Mouse (Mus musculus) liver, embryonic 14.5 days (tissue): ENCODE measurements around the gene Slc22a14. TPM values are rescaled to one million over a fixed set of nuclear protein-coding genes. Genes with fewer than 3 reads are reported as not detected.
A peak's percentile ranks its signal among the peaks of the same experiment; 100 is the strongest.

Experiments
- ATAC-seq: fragments of 200-750 bp; cut with Nextera tagmentation; 2 replicates; pipeline ENCODE4 v1.8.0; 2017; ENCODE audit warnings: moderate number of reproducible peaks, mild to moderate bottlenecking, moderate library complexity; ENCODE audit not compliant: insufficient read depth
- DNase-seq, 3 experiments: peaks; one replicate each; pipeline ENCODE4 v3.0.0-alpha.2; 2012 to 2013; ENCODE audit warnings: low read depth in 3 of 3, low spot score in 3 of 3
- H3K27ac ChIP-seq: fragments of 300-500 bp; sonication (generic); 2 replicates; pipeline ENCODE4 v1.5.1; 2014; ENCODE audit warnings: moderate library complexity, mild to moderate bottlenecking, control low read depth, inconsistent platforms
- H3K27me3 ChIP-seq: fragments of 300-500 bp; sonication (generic); 2 replicates; pipeline ENCODE4 v1.6.1; 2014; ENCODE audit warnings: mild to moderate bottlenecking, low read length, moderate library complexity; ENCODE audit not compliant: control insufficient read depth, insufficient read depth
- H3K36me3 ChIP-seq: fragments of 300-500 bp; sonication (generic); replicated peaks from 2 replicates; pipeline ENCODE4 v1.6.1; 2014; ENCODE audit warnings: low read depth; ENCODE audit not compliant: control insufficient read depth, insufficient read depth
- H3K4me1 ChIP-seq, 2 experiments: fragments of 200-500 bp in 1 of 2; fragments of 300-500 bp in 1 of 2; sonication (generic) in 1 of 2; replicated peaks; 2 replicates each; pipeline ENCODE4 v1.6.1; 2012 to 2014; ENCODE audit warnings: antibody characterized with exemption in 1 of 2, inconsistent platforms in 1 of 2, low read length in 1 of 2; ENCODE audit not compliant: control insufficient read depth in 2 of 2, insufficient read depth in 2 of 2
- H3K4me2 ChIP-seq: fragments of 300-500 bp; sonication (generic); 2 replicates; pipeline ENCODE4 v1.6.1; 2014; ENCODE audit warnings: low read depth, mild to moderate bottlenecking, control low read depth, moderate library complexity
- H3K4me3 ChIP-seq, 2 experiments: fragments of 200-500 bp in 1 of 2; fragments of 300-500 bp in 1 of 2; sonication (generic) in 1 of 2; 2 replicates each; pipeline ENCODE4 v1.5.1; 2012 to 2014; ENCODE audit warnings: low read depth in 2 of 2, low read length in 2 of 2, mild to moderate bottlenecking in 2 of 2, control low read depth in 1 of 2, inconsistent platforms in 1 of 2, moderate library complexity in 1 of 2; ENCODE audit not compliant: insufficient read depth in 1 of 2
- H3K9ac ChIP-seq: fragments of 300-500 bp; sonication (generic); replicated peaks from 2 replicates; pipeline ENCODE4 v1.6.1; 2014; ENCODE audit warnings: mild to moderate bottlenecking, control low read depth, moderate library complexity
- H3K9me3 ChIP-seq: fragments of 300-500 bp; sonication (generic); 2 replicates; pipeline ENCODE4 v1.6.1; 2016; ENCODE audit warnings: low read length, mixed read lengths; ENCODE audit not compliant: control insufficient read depth
- CTCF ChIP-seq: IDR thresholded peaks from 2 replicates; pipeline ENCODE4 v1.5.1; 2016; ENCODE audit warnings: antibody characterized with exemption, low read depth, control low read depth
- EP300 ChIP-seq: IDR thresholded peaks from 2 replicates; pipeline ENCODE4 v1.6.1; 2016; ENCODE audit warnings: antibody characterized with exemption, low read depth
- WGBS: fragments of 180-500 bp; shearing (Covaris S2); extraction: QIAGEN DNeasy Blood & Tissue Kit; methylation state at CpG from one replicate; pipeline ENCODE4 v1.1.7; 2014; ENCODE audit not compliant: insufficient replicate concordance; 5-methylcytosine and 5-hydroxymethylcytosine counted together
- polyA plus RNA-seq, 2 experiments: library from polyadenylated mRNA; depleted of rRNA in 1 of 2; stranded (reverse) in 1 of 2; unstranded in 1 of 2; fragments of >200 nt; fragmentation: Nextera tagmentation in 1 of 2; extraction: Ambion mirVana in 1 of 2; gene quantifications; 2 replicates each; pipeline versions ENCODE4 v1.2.1 to v1.2.3; 2012 to 2014

The Slc22a14 gene
- polyA plus RNA-seq, 2 experiments = not detected

DNA sequence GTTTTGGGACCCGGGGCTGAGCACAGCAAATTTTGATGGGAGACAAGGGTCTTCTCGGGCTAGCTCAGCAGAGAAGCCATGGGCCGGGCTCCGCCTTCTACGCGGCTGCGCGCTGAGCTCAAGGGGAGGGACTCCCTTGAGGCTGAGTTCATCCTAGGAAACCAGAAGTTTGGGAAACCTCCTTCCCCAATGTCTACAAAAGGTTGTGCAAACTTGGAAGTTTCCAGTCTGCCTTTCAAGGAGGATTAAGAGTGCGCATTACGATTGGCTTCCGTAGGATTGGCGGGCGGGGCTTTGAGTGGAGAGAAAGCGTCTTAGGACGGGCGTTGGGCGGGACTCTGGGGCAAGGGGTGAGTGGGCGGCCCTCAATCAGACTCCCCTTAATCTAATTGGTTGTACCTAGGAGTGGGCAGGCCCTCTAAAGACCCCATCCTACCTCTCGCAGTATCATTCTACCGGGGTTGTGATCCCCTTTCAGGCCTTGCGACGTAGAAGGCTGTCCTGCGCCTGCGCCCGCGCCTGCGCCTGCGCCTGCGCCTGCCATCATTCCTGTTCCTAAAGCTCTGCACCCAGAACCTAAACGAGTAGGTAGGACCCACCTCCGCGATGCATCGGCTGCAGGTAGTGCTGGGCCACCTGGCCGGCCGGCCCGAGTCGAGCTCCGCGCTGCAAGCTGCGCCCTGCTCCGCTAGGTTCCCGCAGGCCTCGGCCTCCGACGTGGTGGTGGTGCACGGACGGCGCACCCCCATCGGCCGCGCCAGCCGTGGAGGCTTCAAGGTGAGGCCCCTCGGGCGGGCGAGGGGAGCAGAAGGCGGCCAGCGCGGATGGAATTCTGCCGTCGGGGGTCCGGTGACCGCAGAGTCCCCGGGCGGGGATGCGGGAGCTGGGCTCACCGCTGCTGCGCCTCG, 24.2 kb downstream of the Slc22a14 start, which contains the start of gene Myd88:
Gene Myd88, minus strand, starts transcription at position 503 of the 908 bp plus-strand sequence.
- peaks cover 11 to 23% of the 10 kb centered on the region in 2 experiments for H3K4me1 ChIP-seq
- WGBS = under 1% methylated on average over 68 of the region's 68 CpGs
- H3K27ac ChIP-seq = peak within 1 kb of the TSS; percentile 92
- H3K4me3 ChIP-seq = peak within 1 kb of the TSS; percentile 81 to 94
- ATAC-seq (peak; percentile 95), DNase-seq (peak; percentile 84 to 89 (median 86))
- H3K9me3 ChIP-seq = no peaks in the 10 kb centered on the region
- no peaks in the 10 kb centered on the region for H3K27me3 ChIP-seq
- H3K9ac ChIP-seq = peak within 1 kb of the TSS; percentile 92
- TF ChIP-seq CTCF (no peak), EP300 (no peak)
- no peaks in the 10 kb centered on the region for H3K36me3 ChIP-seq
- H3K4me2 ChIP-seq = peak within 1 kb of the TSS; percentile 99

- ATAC-seq (no peak), DNase-seq (no peak)
- Histone ChIP-seq H3K36me3 (no peaks in the 10 kb centered on the region), H3K4me3 (peak overlapping the region; percentile 81 to 94), H3K4me1 (peaks cover 11 to 23% of the 10 kb centered on the region in 2 experiments), H3K9me3 (no peaks in the 10 kb centered on the region), H3K4me2 (peak overlapping the region; percentile 99), H3K27me3 (no peaks in the 10 kb centered on the region), H3K9ac (peak overlapping the region; percentile 92), H3K27ac (peak overlapping the region; percentile 92)
- under 1% methylated on average over 8 of the region's 8 CpGs for WGBS
- TF ChIP-seq EP300 (no peak), CTCF (no peak)
These were observed 25.2 kb downstream of the Slc22a14 start for GRCm38 (mm10) chr9:119340212-119340580.

DNA sequence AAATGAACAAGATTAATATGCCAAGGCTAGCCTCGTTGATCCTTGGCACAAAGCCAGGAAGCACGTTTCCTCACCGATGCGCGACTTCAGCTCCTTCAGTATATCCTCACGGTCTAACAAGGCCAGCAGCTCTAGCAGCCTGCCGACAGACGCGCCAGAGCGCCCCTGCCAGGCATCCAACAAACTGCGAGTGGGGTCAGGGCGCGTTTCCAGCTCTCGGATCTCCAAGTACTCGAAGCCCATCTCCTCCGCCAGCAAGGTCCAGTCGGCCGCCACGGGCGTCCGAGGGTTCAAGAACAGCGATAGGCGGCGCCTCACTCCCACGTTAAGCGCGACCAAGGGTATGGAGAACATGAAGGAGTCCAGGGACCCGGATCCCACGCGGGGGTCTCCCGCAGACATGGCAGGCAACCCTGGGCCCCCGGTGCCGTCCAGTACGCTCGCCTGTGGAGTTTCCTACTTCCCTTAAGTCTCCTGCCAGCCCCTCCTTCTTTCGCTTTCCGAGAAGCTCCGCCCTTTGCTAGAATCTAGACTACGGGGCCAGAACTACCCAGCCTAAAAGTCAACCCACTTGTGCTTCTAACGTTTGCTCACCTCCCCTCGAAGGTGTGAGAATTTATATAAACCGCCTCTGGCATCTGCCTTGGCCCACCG, 25.7 kb downstream of the Slc22a14 start, which contains the start of gene Acaa1a:
Gene Acaa1a, plus strand, starts transcription at position 119 of the 654 bp plus-strand sequence.
- Histone ChIP-seq H3K27me3 (no peaks in the 10 kb centered on the region), H3K9ac (peak within 1 kb of the TSS; percentile 92), H3K36me3 (no peaks in the 10 kb centered on the region), H3K4me1 (peaks cover 11 to 23% of the 10 kb centered on the region in 2 experiments), H3K27ac (peak within 1 kb of the TSS; percentile 92), H3K4me2 (peak within 1 kb of the TSS; percentile 99), H3K4me3 (peak within 1 kb of the TSS; percentile 81 to 94), H3K9me3 (no peaks in the 10 kb centered on the region)
- peak; percentile 49 for ATAC-seq
- TF ChIP-seq CTCF (peak; percentile 46; the same call in 1 of the 2 replicates), EP300 (no peak)
- under 1% methylated on average over 43 of the region's 43 CpGs for WGBS
- DNase-seq = peak; percentile 66 to 84 (median 68)

- Histone ChIP-seq H3K4me2 (peak overlapping the region; percentile 99), H3K36me3 (no peaks in the 10 kb centered on the region), H3K4me3 (peak overlapping the region; percentile 81 to 94), H3K4me1 (peaks cover 11 to 23% of the 10 kb centered on the region in 2 experiments), H3K27ac (no peak overlapping the region; the same call in 1 of the 2 replicates), H3K9ac (peak overlapping the region; percentile 92), H3K27me3 (no peaks in the 10 kb centered on the region), H3K9me3 (no peaks in the 10 kb centered on the region)
- TF ChIP-seq EP300 (no peak), CTCF (no peak)
- DNase-seq (no peak), ATAC-seq (no peak)
- 34% methylated on average over 7 of the region's 7 CpGs for WGBS
These were observed 26.2 kb downstream of the Slc22a14 start for GRCm38 (mm10) chr9:119339106-119339505.
